Mouse (Mus musculus): ENCODE results near the gene Scn10a. TPM values are rescaled to one million over a fixed set of nuclear protein-coding genes. Genes with fewer than 3 reads are reported as not detected.

Scn10a gene
- polyA plus RNA-seq, 1 experiment from 2014 or later, result 0.86 TPM

GRCm38 (mm10) chr9:119641985-119642384 lies 77.1 kb downstream of the Scn10a start:
- peaks cover 4% of the 10 kb centered on the region; the same call in 1 of the 2 replicates for H3K4me1 ChIP-seq (replicated peaks)
- ATAC-seq (ENCODE audit: insufficient number of reproducible peaks, low FRiP score), result peak; percentile 83
- H3K27me3 ChIP-seq (replicated peaks), result 0 out of 2 replicates have a peak, but pooled peaks cover 5% of the 10 kb centered on the region
- no peak overlapping the region for H3K4me2 ChIP-seq
- no peaks in the 10 kb centered on the region for H3K36me3 ChIP-seq
- no peaks in the 10 kb centered on the region for H3K9me3 ChIP-seq (replicated peaks)
- H3K4me3 ChIP-seq, result no peak overlapping the region
- 80% methylated on average over 6 of the region's 6 CpGs for WGBS
- H3K9ac ChIP-seq, result no peak overlapping the region
- H3K27ac ChIP-seq (ENCODE audit: poor library complexity, severe bottlenecking), result no peak overlapping the region

GRCm38 (mm10) chr9:119634216-119634843 lies 84.8 kb downstream of the Scn10a start:
- H3K27me3 ChIP-seq (replicated peaks), result peaks cover 24% of the 10 kb centered on the region; the same call in 1 of the 2 replicates
- 28% methylated on average over 11 of the region's 11 CpGs for WGBS
- H3K9me3 ChIP-seq (replicated peaks), result no peaks in the 10 kb centered on the region
- no peaks in the 10 kb centered on the region for H3K36me3 ChIP-seq
- peaks cover 48% of the 10 kb centered on the region for H3K4me1 ChIP-seq (replicated peaks)
- H3K4me3 ChIP-seq, result no peak overlapping the region
- H3K27ac ChIP-seq (ENCODE audit: poor library complexity, severe bottlenecking), result peak overlapping the region; percentile 62
- no peak overlapping the region for H3K9ac ChIP-seq
- no peak for ATAC-seq (ENCODE audit: insufficient number of reproducible peaks, low FRiP score)
- no peak overlapping the region for H3K4me2 ChIP-seq

GRCm38 (mm10) chr9:119633475-119633874 lies 85.6 kb downstream of the Scn10a start:
- Histone ChIP-seq H3K27me3 (replicated peaks) (peaks cover 25% of the 10 kb centered on the region; the same call in 1 of the 2 replicates), H3K36me3 (no peaks in the 10 kb centered on the region), H3K9me3 (replicated peaks) (no peaks in the 10 kb centered on the region), H3K4me3 (no peak overlapping the region), H3K27ac (ENCODE audit: poor library complexity, severe bottlenecking) (peak overlapping the region; percentile 84), H3K4me2 (no peak overlapping the region), H3K4me1 (replicated peaks) (peaks cover 55% of the 10 kb centered on the region), H3K9ac (no peak overlapping the region)
- no peak for ATAC-seq (ENCODE audit: insufficient number of reproducible peaks, low FRiP score)
- WGBS, result 74% methylated on average over 5 of the region's 5 CpGs

GRCm38 (mm10) chr9:119632801-119633200 lies 86.3 kb downstream of the Scn10a start:
- ATAC-seq (ENCODE audit: insufficient number of reproducible peaks, low FRiP score), result peak; percentile 3; the same call in 1 of the 2 replicates
- peak overlapping the region; percentile 52 for H3K4me2 ChIP-seq

GRCm38 (mm10) chr9:119631899-119632533 lies 87.1 kb downstream of the Scn10a start:
- peak; percentile 84 for ATAC-seq (ENCODE audit: insufficient number of reproducible peaks, low FRiP score)
- no peaks in the 10 kb centered on the region for H3K9me3 ChIP-seq (replicated peaks)
- 9% methylated on average over 15 of the region's 15 CpGs for WGBS
- peak overlapping the region; percentile 84 for H3K27ac ChIP-seq (ENCODE audit: poor library complexity, severe bottlenecking)
- H3K4me3 ChIP-seq, result no peak overlapping the region
- peaks cover 23% of the 10 kb centered on the region for H3K27me3 ChIP-seq (replicated peaks)
- H3K36me3 ChIP-seq, result no peaks in the 10 kb centered on the region
- H3K4me2 ChIP-seq, result peak overlapping the region; percentile 52
- no peak overlapping the region for H3K9ac ChIP-seq
- peaks cover 57% of the 10 kb centered on the region for H3K4me1 ChIP-seq (replicated peaks)

More at GRCm38 (mm10) chr9:119632801-119633200, 86.3 kb downstream of the Scn10a start:
- Histone ChIP-seq H3K9ac (no peak overlapping the region), H3K27ac (ENCODE audit: poor library complexity, severe bottlenecking) (peak overlapping the region; percentile 84), H3K4me1 (replicated peaks) (peaks cover 55% of the 10 kb centered on the region), H3K9me3 (replicated peaks) (no peaks in the 10 kb centered on the region), H3K4me3 (no peak overlapping the region), H3K36me3 (no peaks in the 10 kb centered on the region), H3K27me3 (replicated peaks) (peaks cover 25% of the 10 kb centered on the region; the same call in 1 of the 2 replicates)
- 27% methylated on average over 12 of the region's 12 CpGs for WGBS

GRCm38 (mm10) chr9:119631393-119631898 lies 87.7 kb downstream of the Scn10a start:
- no peak for ATAC-seq (ENCODE audit: insufficient number of reproducible peaks, low FRiP score)
- Histone ChIP-seq H3K36me3 (no peaks in the 10 kb centered on the region), H3K27ac (ENCODE audit: poor library complexity, severe bottlenecking) (peak overlapping the region; percentile 84), H3K9ac (no peak overlapping the region), H3K4me2 (peak overlapping the region; percentile 52), H3K4me1 (replicated peaks) (peaks cover 60% of the 10 kb centered on the region), H3K4me3 (no peak overlapping the region), H3K27me3 (replicated peaks) (peaks cover 23% of the 10 kb centered on the region), H3K9me3 (replicated peaks) (no peaks in the 10 kb centered on the region)
- 68% methylated on average over 13 of the region's 13 CpGs for WGBS

- no peak overlapping the region for H3K27ac ChIP-seq (ENCODE audit: poor library complexity, severe bottlenecking)
- WGBS, result 59% methylated on average over 8 of the region's 8 CpGs
- H3K9me3 ChIP-seq (replicated peaks), result no peaks in the 10 kb centered on the region
- no peak for ATAC-seq (ENCODE audit: insufficient number of reproducible peaks, low FRiP score)
- H3K4me3 ChIP-seq, result no peak overlapping the region
- no peaks in the 10 kb centered on the region for H3K36me3 ChIP-seq
- H3K27me3 ChIP-seq (replicated peaks), result peaks cover 13% of the 10 kb centered on the region
- H3K9ac ChIP-seq, result no peak overlapping the region
- peaks cover 45% of the 10 kb centered on the region for H3K4me1 ChIP-seq (replicated peaks)
- H3K4me2 ChIP-seq, result no peak overlapping the region
These were observed 90.3 kb downstream of the Scn10a start for GRCm38 (mm10) chr9:119628690-119629268.

- H3K27ac ChIP-seq (ENCODE audit: poor library complexity, severe bottlenecking), result no peak overlapping the region
- H3K9ac ChIP-seq, result no peak overlapping the region
- H3K27me3 ChIP-seq (replicated peaks), result peaks cover 13% of the 10 kb centered on the region
- H3K9me3 ChIP-seq (replicated peaks), result no peaks in the 10 kb centered on the region
- H3K4me3 ChIP-seq, result no peak overlapping the region
- no peak for ATAC-seq (ENCODE audit: insufficient number of reproducible peaks, low FRiP score)
- no peak overlapping the region for H3K4me2 ChIP-seq
- no peaks in the 10 kb centered on the region for H3K36me3 ChIP-seq
- 73% methylated on average over 6 of the region's 6 CpGs for WGBS
- H3K4me1 ChIP-seq (replicated peaks), result peaks cover 38% of the 10 kb centered on the region
These were observed 91.9 kb downstream of the Scn10a start for GRCm38 (mm10) chr9:119627227-119627626.

GRCm38 (mm10) chr9:119624151-119624550 lies 95.0 kb downstream of the Scn10a start:
- ATAC-seq (ENCODE audit: insufficient number of reproducible peaks, low FRiP score), result no peak
- Histone ChIP-seq H3K4me1 (replicated peaks) (peaks cover 23% of the 10 kb centered on the region), H3K9ac (no peak overlapping the region), H3K27ac (ENCODE audit: poor library complexity, severe bottlenecking) (no peak overlapping the region), H3K36me3 (no peaks in the 10 kb centered on the region), H3K4me2 (no peak overlapping the region), H3K4me3 (no peak overlapping the region), H3K27me3 (replicated peaks) (peaks cover 3% of the 10 kb centered on the region; the same call in 1 of the 2 replicates), H3K9me3 (replicated peaks) (no peaks in the 10 kb centered on the region)
- 57% methylated on average over 4 of the region's 4 CpGs for WGBS

GRCm38 (mm10) chr9:119614798-119615197 lies 104.3 kb downstream of the Scn10a start:
- H3K4me3 ChIP-seq, result no peak overlapping the region
- WGBS, result 75% methylated on average over 6 of the region's 6 CpGs
- no peaks in the 10 kb centered on the region for H3K9me3 ChIP-seq (replicated peaks)
- H3K4me1 ChIP-seq (replicated peaks), result peaks cover 19% of the 10 kb centered on the region
- no peak overlapping the region for H3K9ac ChIP-seq
- no peak overlapping the region for H3K27ac ChIP-seq (ENCODE audit: poor library complexity, severe bottlenecking)
- H3K4me2 ChIP-seq, result no peak overlapping the region
- H3K36me3 ChIP-seq, result no peaks in the 10 kb centered on the region
- ATAC-seq (ENCODE audit: insufficient number of reproducible peaks, low FRiP score), result no peak
- H3K27me3 ChIP-seq (replicated peaks), result no peaks in the 10 kb centered on the region

- no peak for ATAC-seq (ENCODE audit: insufficient number of reproducible peaks, low FRiP score)
- no peaks in the 10 kb centered on the region for H3K27me3 ChIP-seq (replicated peaks)
- 78% methylated on average over 7 of the region's 7 CpGs for WGBS
- peaks cover 18% of the 10 kb centered on the region for H3K4me1 ChIP-seq (replicated peaks)
- no peak overlapping the region for H3K4me3 ChIP-seq
- no peak overlapping the region for H3K9ac ChIP-seq
- no peak overlapping the region for H3K4me2 ChIP-seq
- no peak overlapping the region for H3K27ac ChIP-seq (ENCODE audit: poor library complexity, severe bottlenecking)
- H3K36me3 ChIP-seq, result no peaks in the 10 kb centered on the region
- no peaks in the 10 kb centered on the region for H3K9me3 ChIP-seq (replicated peaks)
These were observed 108.5 kb downstream of the Scn10a start for GRCm38 (mm10) chr9:119610563-119611166.
